In the genomic region with DNA sequence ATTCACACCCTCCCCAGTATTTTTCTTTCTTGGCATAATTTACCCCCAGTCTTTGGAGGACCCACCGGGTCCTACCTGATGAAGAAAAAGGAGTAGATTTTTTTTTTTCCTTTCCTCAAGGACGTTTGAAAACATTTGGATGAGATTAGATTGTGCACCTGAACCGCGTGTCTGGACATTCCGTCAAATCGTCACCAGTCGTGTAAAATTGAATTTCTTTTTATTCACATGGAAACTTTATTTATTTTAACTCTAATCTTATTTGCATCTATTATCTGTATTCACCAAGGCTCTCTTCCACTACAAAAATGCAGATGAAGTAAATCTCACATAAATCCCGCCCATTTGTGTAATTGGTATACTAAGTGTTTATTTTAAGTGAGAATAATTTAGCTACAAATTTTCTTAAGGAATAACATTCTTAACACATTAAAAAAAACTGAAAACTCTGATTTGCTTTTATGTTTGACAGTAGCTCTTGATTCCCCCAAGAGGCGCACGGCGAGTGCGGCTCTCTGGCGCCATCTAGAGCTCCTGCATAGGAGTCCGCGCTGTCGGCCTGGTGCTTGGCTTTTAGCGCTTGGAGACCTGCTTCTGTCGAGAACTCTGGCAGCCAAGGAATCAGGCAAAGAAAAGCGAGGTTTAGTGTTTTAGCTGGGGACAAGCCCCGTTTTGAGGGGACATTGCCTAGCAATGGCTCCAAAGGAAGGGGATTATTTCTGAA, we compare ENCODE assay signal across 8 mouse cellular contexts. TPM values are rescaled to one million over a fixed set of nuclear protein-coding genes. Genes with fewer than 3 reads are reported as not detected.
DNase-seq lines count a peak whose midpoint lies in the region; ATAC-seq lines count a peak whose summit lies in the region.

No protein-coding gene starts in this region.

- H3K4me3 ChIP-seq in hindbrain, embryonic 12.5 days = peak overlapping the region; percentile 29; the same call in 1 of the 2 replicates

- 0 out of 2 replicates have a peak overlapping the region, but pooled peaks have one; percentile 18 for H3K27ac ChIP-seq in hindbrain, embryonic 12.5 days

- H3K4me2 ChIP-seq in hindbrain, embryonic 12.5 days (replicated peaks) = peak overlapping the region; percentile 49

- H3K36me3 ChIP-seq in hindbrain, embryonic 12.5 days = no peaks in the 10 kb centered on the region

- peaks cover 59% of the 10 kb centered on the region for H3K27me3 ChIP-seq in hindbrain, embryonic 12.5 days

- WGBS in hindbrain, embryonic 12.5 days = 2% methylated on average over 20 of the region's 20 CpGs

- ATAC-seq in hindbrain, embryonic 12.5 days (ENCODE audit: low FRiP score) = 0 out of 2 replicates have a peak, but pooled peaks have one; percentile 53

- peaks cover 42% of the 10 kb centered on the region for H3K4me1 ChIP-seq in hindbrain, embryonic 12.5 days

- H3K9ac ChIP-seq in hindbrain, embryonic 12.5 days = 0 out of 2 replicates have a peak overlapping the region, but pooled peaks have one; percentile 0

- no peaks in the 10 kb centered on the region for H3K9me3 ChIP-seq in hindbrain, embryonic 12.5 days (replicated peaks)

- DNase-seq in Muller cell, postnatal 12 days (ENCODE audit: inconsistent ontology term) = peak; percentile 86
- peak; percentile 74 for DNase-seq in cerebellum, adult 9-11 months
- DNase-seq in frontal cortex, adult 2 months (ENCODE audit: extremely low spot score in 1 of 2, low spot score in 1 of 2) = peak; percentile 53 to 93
- DNase-seq in layer of hippocampus, postnatal 10 days (ENCODE audit: low spot score in 2 of 2) = peak; percentile 88 to 94
- peak; percentile 93 for DNase-seq in lung, postnatal 10 days
- DNase-seq in retina, adult 2 months (ENCODE audit: low read depth, low spot score) = peak; percentile 74
- DNase-seq in thymus, postnatal 36 days = peak; percentile 83 to 85

RNA-seq across cellular contexts. Expression of gene Sp9, which starts 6.6 kb away (rescaled TPM):
- polyA plus RNA-seq in frontal cortex, adult 2 months (2012; rRNA removed) = 16.7 and 20.5 TPM in 2 replicates
- 2.1 and 2.9 TPM in 2 replicates for polyA plus RNA-seq in hindbrain, embryonic 12.5 days (2016; fragmentation: Nextera tagmentation; extraction: Ambion mirVana)
- 1 to 10 TPM; 4.7 to 5.1 TPM for total RNA-seq in layer of hippocampus, postnatal 10 days (2021)

RNA-seq across cellular contexts. Expression of gene Scrn3, which starts 34.1 kb away (rescaled TPM):
- 25.5 and 26.0 TPM in 2 replicates for polyA plus RNA-seq in frontal cortex, adult 2 months (2012; rRNA removed)
- 13.2 and 13.6 TPM in 2 replicates for polyA plus RNA-seq in hindbrain, embryonic 12.5 days (2016; fragmentation: Nextera tagmentation; extraction: Ambion mirVana)
- total RNA-seq in layer of hippocampus, postnatal 10 days (2021) = 10 to 100 TPM; 12.1 to 12.6 TPM

RNA-seq across cellular contexts. Expression of gene Cir1, which starts 34.2 kb away (rescaled TPM):
- 30.5 and 35.5 TPM in 2 replicates for polyA plus RNA-seq in frontal cortex, adult 2 months (2012; rRNA removed)
- 28.4 and 29.7 TPM in 2 replicates for polyA plus RNA-seq in hindbrain, embryonic 12.5 days (2016; fragmentation: Nextera tagmentation; extraction: Ambion mirVana)
- 10 to 100 TPM; 22.8 to 26.7 TPM for total RNA-seq in layer of hippocampus, postnatal 10 days (2021)

RNA-seq across cellular contexts. Expression of gene Ola1, which starts 59.6 kb away (rescaled TPM):
- 66.4 and 73.9 TPM in 2 replicates for polyA plus RNA-seq in frontal cortex, adult 2 months (2012; rRNA removed)
- polyA plus RNA-seq in hindbrain, embryonic 12.5 days (2016; fragmentation: Nextera tagmentation; extraction: Ambion mirVana) = 80.9 and 89.7 TPM in 2 replicates
- 100 to 1,000 TPM; 108 to 123 TPM for total RNA-seq in layer of hippocampus, postnatal 10 days (2021)

Comparison
In these comparisons a context has a peak if more than half of its experiments do, and no peak if none do; other contexts are left out.
1. Peak in every context shown above with its lines: DNase-seq, ATAC-seq, H3K4me3 ChIP-seq and H3K27ac ChIP-seq.